Mouse (Mus musculus) megakaryocyte, adult 5-6 weeks (primary cell): ENCODE measurements around the gene Gse1. TPM values are rescaled to one million over a fixed set of nuclear protein-coding genes. Genes with fewer than 3 reads are reported as not detected.
A peak's percentile ranks its signal among the peaks of the same experiment; 100 is the strongest.

ENCODE experiments used
- ATAC-seq: 2 replicates; pipeline ENCODE4 v1.8.0; 2016; ENCODE audit warnings: mild to moderate bottlenecking, inconsistent platforms; ENCODE audit not compliant: poor library complexity, severe bottlenecking
- total RNA-seq, 2 experiments: library from RNA; stranded (forward) in 1 of 2; stranded (reverse) in 1 of 2; fragments of 153-499, 151-499 nt in 1 of 2; fragments of 221-1000, 200-1000 nt in 1 of 2; gene quantifications; 2 replicates each; pipeline versions ENCODE4 v1.2.3 to v1.2.4; 2015 to 2017

Gene Gse1
- total RNA-seq, 2 experiments from 2014 or later = 6.1 to 18.3 TPM

GRCm38 (mm10) chr8:120416522-120417394 lies 188.5 kb downstream of the Gse1 start:
- ATAC-seq = peak; percentile 87

- ATAC-seq = no peak
Observed at GRCm38 (mm10) chr8:120418188-120418587, 189.9 kb downstream of the Gse1 start.

- ATAC-seq = no peak
Observed at GRCm38 (mm10) chr8:120419675-120420074, 191.4 kb downstream of the Gse1 start.

- no peak for ATAC-seq
Observed at GRCm38 (mm10) chr8:120420226-120420625, 192.0 kb downstream of the Gse1 start.

- ATAC-seq = no peak
Observed at GRCm38 (mm10) chr8:120421638-120422037, 193.4 kb downstream of the Gse1 start.

GRCm38 (mm10) chr8:120422236-120422635 lies 194.0 kb downstream of the Gse1 start:
- ATAC-seq = no peak

GRCm38 (mm10) chr8:120423576-120423975 lies 195.3 kb downstream of the Gse1 start:
- no peak for ATAC-seq

GRCm38 (mm10) chr8:120424829-120425198 lies 196.6 kb downstream of the Gse1 start:
- ATAC-seq = no peak

- no peak for ATAC-seq
Observed at GRCm38 (mm10) chr8:120425199-120425941, 197.1 kb downstream of the Gse1 start.

GRCm38 (mm10) chr8:120426105-120426504 lies 197.8 kb downstream of the Gse1 start:
- ATAC-seq = no peak

GRCm38 (mm10) chr8:120426622-120427385 lies 198.5 kb downstream of the Gse1 start:
- 0 out of 2 replicates have a peak, but pooled peaks have one; percentile 16 for ATAC-seq

- no peak for ATAC-seq
Observed at GRCm38 (mm10) chr8:120428492-120428891, 200.2 kb downstream of the Gse1 start.

GRCm38 (mm10) chr8:120429116-120429515 lies 200.9 kb downstream of the Gse1 start:
- ATAC-seq = no peak

- no peak for ATAC-seq
Observed at GRCm38 (mm10) chr8:120431042-120431441, 202.8 kb downstream of the Gse1 start.

- ATAC-seq = no peak
Observed at GRCm38 (mm10) chr8:120432438-120432837, 204.2 kb downstream of the Gse1 start.

- ATAC-seq = no peak
Observed at GRCm38 (mm10) chr8:120433143-120433542, 204.9 kb downstream of the Gse1 start.

GRCm38 (mm10) chr8:120433734-120434133 lies 205.5 kb downstream of the Gse1 start:
- ATAC-seq = no peak

- peak; percentile 50 for ATAC-seq
Observed at GRCm38 (mm10) chr8:120435781-120436180, 207.5 kb downstream of the Gse1 start.

GRCm38 (mm10) chr8:120436491-120437030 lies 208.3 kb downstream of the Gse1 start:
- ATAC-seq = peak; percentile 60

GRCm38 (mm10) chr8:120437207-120437606 lies 209.0 kb downstream of the Gse1 start:
- ATAC-seq = peak; percentile 41
